Mouse (Mus musculus): Measurements from ENCODE around the gene Gm10912.

Gm10912 gene

GRCm38 (mm10) chr2:104114898-104115297, 49.3 kb downstream of the Gm10912 start:
- no peak for DNase-seq (ENCODE audit: extremely low read depth, low read depth)

Data from MEL-GATA-1-ER (cell line).